Mouse (Mus musculus) stomach, embryonic 14.5 days (tissue): Measurements from ENCODE around the gene Egln2. TPM values are rescaled to one million over a fixed set of nuclear protein-coding genes. Genes with fewer than 3 reads are reported as not detected.

Experiments used
- ATAC-seq: fragments of 200-750 bp; cut with Nextera tagmentation; 2 replicates; pipeline ENCODE4 v1.8.0; 2017; ENCODE audit warnings: low read depth, moderate TSS enrichment; ENCODE audit not compliant: insufficient number of reproducible peaks, insufficient read depth, low FRiP score
- H3K27ac ChIP-seq: fragments of 300-500 bp; sonication (generic); 2 replicates; pipeline ENCODE4 v1.5.1; 2014; ENCODE audit warnings: mild to moderate bottlenecking, low read length, moderate library complexity, mixed read lengths
- H3K27me3 ChIP-seq: fragments of 300-500 bp; sonication (generic); 2 replicates; pipeline ENCODE4 v1.6.1; 2014; ENCODE audit warnings: low read length, control low read depth, mixed read lengths; ENCODE audit not compliant: control insufficient read depth, insufficient read depth
- H3K36me3 ChIP-seq: fragments of 300-500 bp; sonication (generic); 2 replicates; pipeline ENCODE4 v1.6.1; 2014; ENCODE audit warnings: mild to moderate bottlenecking, control low read depth, low read length, moderate library complexity, mixed read lengths; ENCODE audit not compliant: control insufficient read depth, insufficient read depth
- H3K4me1 ChIP-seq: fragments of 300-500 bp; sonication (generic); 2 replicates; pipeline ENCODE4 v1.6.1; 2014; ENCODE audit warnings: low read length, control low read depth, mixed read lengths; ENCODE audit not compliant: control insufficient read depth, insufficient read depth
- H3K4me2 ChIP-seq: fragments of 300-500 bp; sonication (generic); replicated peaks from 2 replicates; pipeline ENCODE4 v1.6.1; 2014; ENCODE audit warnings: low read depth, low read length, control low read depth
- H3K4me3 ChIP-seq: fragments of 300-500 bp; sonication (generic); 2 replicates; pipeline ENCODE4 v1.5.1; 2014; ENCODE audit warnings: low read depth, low read length, control low read depth
- H3K9ac ChIP-seq: fragments of 300-500 bp; sonication (generic); replicated peaks from 2 replicates; pipeline ENCODE4 v1.6.1; 2014; ENCODE audit warnings: low read depth, mild to moderate bottlenecking, control low read depth, low read length, moderate library complexity, mixed read lengths
- H3K9me3 ChIP-seq: fragments of 300-500 bp; sonication (generic); 2 replicates; pipeline ENCODE4 v1.6.1; 2016; ENCODE audit warnings: low read depth, low read length, control low read depth; ENCODE audit not compliant: control insufficient read depth
- WGBS: fragments of 180-500 bp; shearing (Covaris S2); extraction: QIAGEN DNeasy Blood & Tissue Kit; methylation state at CpG from one replicate; pipeline ENCODE4 v1.1.7; 2014; 5-methylcytosine and 5-hydroxymethylcytosine counted together
- microRNA counts: library from miRNA; unstranded; fragments of <30 nt; microRNA quantifications from one replicate; lab custom pipeline; 2016
- microRNA-seq: library from miRNA; unstranded; fragments of <30 nt; microRNA quantifications from one replicate; pipeline ENCODE4, GENCODE M21; 2016
- polyA plus RNA-seq: library from polyadenylated mRNA; unstranded; fragments of >200 nt; fragmentation: Nextera tagmentation; extraction: Ambion mirVana; gene quantifications from 2 replicates; pipeline ENCODE4 v1.2.1, GENCODE M21; 2014

The Egln2 gene
- polyA plus RNA-seq, 1 experiment from 2014 or later = 39.0 TPM

DNA sequence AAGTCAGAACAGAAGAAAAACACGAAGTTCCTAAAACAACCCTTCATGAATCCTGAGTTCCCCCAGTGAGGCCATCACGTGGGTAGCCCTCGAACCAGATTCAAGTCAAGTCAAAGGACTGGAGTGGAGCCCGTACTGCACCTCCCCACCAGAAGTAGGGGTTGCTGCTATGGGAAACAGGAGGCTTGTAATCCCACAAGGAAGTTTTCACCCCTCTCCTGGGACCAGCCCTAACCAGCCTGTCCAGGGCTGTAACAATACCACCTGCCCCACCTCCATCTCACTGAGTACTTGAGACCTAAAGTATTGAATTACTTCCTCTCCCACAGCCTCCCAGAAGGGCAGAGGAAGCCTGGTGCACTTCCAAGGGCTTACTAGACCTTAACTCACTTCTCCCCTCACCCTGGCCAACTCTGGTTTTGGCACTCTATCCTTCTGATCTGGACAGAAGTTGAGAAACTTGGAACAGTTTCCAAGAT lies 48.5 kb downstream of the Egln2 start:
- no peaks in the 10 kb centered on the region for H3K36me3 ChIP-seq
- no peak for ATAC-seq
- H3K27me3 ChIP-seq = no peaks in the 10 kb centered on the region
- no peaks in the 10 kb centered on the region for H3K9me3 ChIP-seq
- WGBS = 66% methylated on average over 4 of the region's 4 CpGs
- H3K4me2 ChIP-seq = no peak overlapping the region
- H3K4me3 ChIP-seq = no peak overlapping the region
- no peak overlapping the region for H3K27ac ChIP-seq
- no peaks in the 10 kb centered on the region for H3K4me1 ChIP-seq
- H3K9ac ChIP-seq = no peak overlapping the region

DNA sequence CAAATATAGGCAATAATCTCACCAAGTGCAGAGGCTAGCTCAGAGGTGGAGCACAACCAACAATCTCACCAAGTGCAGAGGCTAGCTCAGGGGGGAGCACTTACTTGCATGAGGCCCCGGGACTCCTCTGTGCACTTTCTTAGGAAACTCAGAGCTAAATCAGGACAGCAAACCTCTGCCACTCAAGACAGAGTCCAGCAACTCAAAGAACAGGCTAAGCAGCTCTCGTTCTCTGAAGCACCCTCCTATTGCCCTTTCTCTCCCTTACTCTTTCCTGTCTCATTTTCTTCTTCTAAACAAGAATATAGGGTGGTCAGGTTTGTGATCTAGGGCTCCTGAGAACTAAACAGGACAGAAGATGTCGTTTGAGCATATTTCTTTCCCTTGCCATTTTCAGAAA lies 54.6 kb downstream of the Egln2 start:
- Histone ChIP-seq H3K27me3 (no peaks in the 10 kb centered on the region), H3K9me3 (peaks cover 3% of the 10 kb centered on the region; the same call in 1 of the 2 replicates), H3K4me3 (no peak overlapping the region), H3K4me2 (no peak overlapping the region), H3K4me1 (no peaks in the 10 kb centered on the region), H3K27ac (no peak overlapping the region), H3K36me3 (no peaks in the 10 kb centered on the region), H3K9ac (no peak overlapping the region)
- no peak for ATAC-seq
- WGBS = 79% methylated on average over 3 of the region's 3 CpGs

DNA sequence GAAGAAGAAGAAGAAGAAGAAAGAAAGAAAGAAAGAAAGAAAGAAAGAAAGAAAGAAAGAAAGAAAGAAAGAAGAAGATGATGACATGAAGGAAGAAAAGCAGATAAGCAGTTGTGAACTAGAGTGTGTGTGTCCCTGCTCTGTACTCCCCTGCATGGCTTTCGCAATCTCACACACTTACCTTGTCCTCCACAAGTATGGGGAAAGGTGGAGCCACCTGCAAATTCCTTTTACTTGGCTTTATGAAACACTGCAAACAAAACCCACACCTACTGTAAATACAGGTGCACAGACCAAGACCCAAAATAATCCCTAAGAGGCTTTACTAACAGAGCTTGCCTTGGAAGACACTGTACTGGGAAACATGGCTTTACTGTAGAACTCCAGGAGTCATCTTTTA lies 55.6 kb downstream of the Egln2 start:
- H3K4me3 ChIP-seq = no peak overlapping the region
- H3K4me1 ChIP-seq = no peaks in the 10 kb centered on the region
- H3K4me2 ChIP-seq = no peak overlapping the region
- ATAC-seq = 0 out of 2 replicates have a peak, but pooled peaks have one; percentile 33
- no peaks in the 10 kb centered on the region for H3K36me3 ChIP-seq
- whole genome bisulfite sequencing = 79% methylated on average over 1 of the region's 1 CpGs
- H3K27ac ChIP-seq = no peak overlapping the region
- no peaks in the 10 kb centered on the region for H3K27me3 ChIP-seq
- H3K9me3 ChIP-seq = peaks cover 3% of the 10 kb centered on the region; the same call in 1 of the 2 replicates
- H3K9ac ChIP-seq = no peak overlapping the region

DNA sequence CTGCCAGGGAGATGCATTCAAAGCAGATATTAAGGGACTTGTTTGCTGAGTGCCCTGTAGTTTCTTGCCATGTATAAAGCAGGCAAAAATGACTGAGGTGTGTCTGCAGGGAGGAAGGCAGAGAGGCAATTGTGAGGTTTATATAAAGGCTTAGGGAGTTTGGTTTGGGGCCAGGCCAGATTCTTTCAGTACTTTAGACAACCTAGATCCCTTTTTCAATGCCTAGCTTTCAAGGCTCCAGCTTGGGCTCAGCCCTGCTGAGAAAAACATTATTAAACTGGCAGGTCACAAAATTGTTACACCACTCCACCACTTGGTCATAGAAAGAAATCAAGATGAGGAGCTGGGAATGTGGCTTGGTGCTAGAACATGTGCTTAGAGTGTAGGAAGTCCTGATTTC lies 56.3 kb downstream of the Egln2 start:
- Histone ChIP-seq H3K27ac (no peak overlapping the region), H3K4me3 (no peak overlapping the region), H3K4me2 (no peak overlapping the region), H3K27me3 (no peaks in the 10 kb centered on the region), H3K36me3 (no peaks in the 10 kb centered on the region), H3K9ac (no peak overlapping the region), H3K4me1 (no peaks in the 10 kb centered on the region), H3K9me3 (peaks cover 3% of the 10 kb centered on the region; the same call in 1 of the 2 replicates)
- ATAC-seq = no peak

MicroRNAs within 50 kb of the gene (microRNA counts, 519-probe panel; counts per million panel counts)
- microRNA mmu-miR-1191 (lab: Ali Mortazavi, UCI) = not detected

Small RNA genes lying within 50 kb of the gene (microRNA-seq; reads per million reads assigned to microRNA genes)
- 1.8 reads per million for gene Mir1191
- gene Mir3101 = 0.78 reads per million

Other genes starting within 250 kb of the Egln2 start
- not detected in 2 replicates for gene Cyp2a22, start 227.4 kb downstream of the Egln2 start, polyA plus RNA-seq
- gene Cyp2a12, start 137.7 kb downstream of the Egln2 start, polyA plus RNA-seq = not detected in 2 replicates
- 22.5 and 32.1 TPM in 2 replicates for gene Cyp2f2, start 46.9 kb downstream of the Egln2 start, polyA plus RNA-seq
- gene Cyp2t4, start 13.1 kb downstream of the Egln2 start, polyA plus RNA-seq = 0.17 TPM in 1 of 2 replicates, not detected in the other
- 68.6 and 71.1 TPM in 2 replicates for gene Rab4b, start 12.1 kb upstream of the Egln2 start, polyA plus RNA-seq
- gene Gm21983, start 14.3 kb upstream of the Egln2 start, polyA plus RNA-seq = not detected in 2 replicates
- gene Mia, start 14.4 kb upstream of the Egln2 start, polyA plus RNA-seq = 2.4 and 6.3 TPM in 2 replicates
- 4.2 and 4.5 TPM in 2 replicates for gene BC024978, start 29.0 kb upstream of the Egln2 start, polyA plus RNA-seq
- gene Snrpa, start 29.5 kb upstream of the Egln2 start, polyA plus RNA-seq = 260 and 274 TPM in 2 replicates
- gene Itpkc, start 61.9 kb upstream of the Egln2 start, polyA plus RNA-seq = 8.5 and 10.8 TPM in 2 replicates
- gene Coq8b, start 66.2 kb upstream of the Egln2 start, polyA plus RNA-seq = 19.7 and 20.5 TPM in 2 replicates
- gene Numbl, start 91.6 kb upstream of the Egln2 start, polyA plus RNA-seq = 15.0 and 16.5 TPM in 2 replicates
- gene Ltbp4, start 170.9 kb upstream of the Egln2 start, polyA plus RNA-seq = 178 and 189 TPM in 2 replicates
- 41.5 and 41.6 TPM in 2 replicates for gene Shkbp1, start 189.2 kb upstream of the Egln2 start, polyA plus RNA-seq
- gene Gm20479, start 190.6 kb upstream of the Egln2 start, polyA plus RNA-seq = 0.53 and 1.9 TPM in 2 replicates